Mouse (Mus musculus) left cerebral cortex, adult 2 months (tissue): ENCODE data around the gene Scfd2. TPM values are rescaled to one million over a fixed set of nuclear protein-coding genes. Genes with fewer than 3 reads are reported as not detected.
A peak's percentile ranks its signal among the peaks of the same experiment; 100 is the strongest.

Experiments
- DNase-seq, 2 experiments: peaks; one replicate each; pipeline ENCODE4 v3.0.0; 2021 to 2022; ENCODE audit warnings: low spot score in 2 of 2, mixed read lengths in 1 of 2; ENCODE audit errors: extremely low spot score in 1 of 2
- H3K27ac ChIP-seq: fragments of 200-600 bp; 2 replicates; pipeline ENCODE4 v1.8.1; 2022
- H3K4me3 ChIP-seq: fragments of 200-600 bp; 2 replicates; pipeline ENCODE4 v1.8.1; 2022
- CTCF ChIP-seq: fragments of 200-600 bp; IDR thresholded peaks from 2 replicates; pipeline ENCODE4 v1.8.1; 2022; ENCODE audit warnings: antibody characterized with exemption, mild to moderate bottlenecking, moderate library complexity
- intact Hi-C: fragments of 180-260 bp; cut with DNase I; formaldehyde crosslinking; loops from one replicate; pipeline ENCODE4 v1.15.1; 2025
- total RNA-seq, 2 experiments: library from RNA; stranded (reverse); gene quantifications; 2 replicates each; pipeline ENCODE4 v1.2.3; 2021

Scfd2 gene
- total RNA-seq, 2 experiments from 2014 or later: 28.4 to 30.5 TPM

DNA sequence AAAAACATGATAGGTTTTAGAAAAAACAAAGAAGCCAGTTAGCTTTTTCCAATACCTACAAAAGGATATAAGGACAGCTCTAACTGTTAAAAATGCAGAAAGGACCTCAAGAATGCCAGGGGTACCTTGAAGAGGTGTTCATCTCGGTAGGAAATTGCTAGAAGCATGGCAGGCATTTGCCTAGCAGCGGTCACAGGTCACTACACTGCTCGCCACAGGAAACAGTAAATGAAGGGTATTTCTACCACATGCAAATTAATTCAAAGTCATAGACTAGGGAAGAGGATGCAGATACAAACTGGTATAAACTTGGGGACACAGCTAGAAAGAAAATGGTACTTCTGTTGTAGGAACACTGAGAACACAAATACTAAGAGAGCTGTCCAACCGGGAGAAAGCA lies 180.7 kb downstream of the Scfd2 start:
- intact Hi-C loops: no loop called here

GRCm38 (mm10) chr5:74348079-74348870 lies 183.3 kb downstream of the Scfd2 start:
- no peak for DNase-seq
- TF ChIP-seq CTCF: no peak
- intact Hi-C loops: no loop called here

More for the DNA sequence above, 180.7 kb downstream of the Scfd2 start:
- no peak for DNase-seq
- no peak for TF ChIP-seq CTCF
- H3K4me3 ChIP-seq: no peak overlapping the region
- no peak overlapping the region for H3K27ac ChIP-seq

DNA sequence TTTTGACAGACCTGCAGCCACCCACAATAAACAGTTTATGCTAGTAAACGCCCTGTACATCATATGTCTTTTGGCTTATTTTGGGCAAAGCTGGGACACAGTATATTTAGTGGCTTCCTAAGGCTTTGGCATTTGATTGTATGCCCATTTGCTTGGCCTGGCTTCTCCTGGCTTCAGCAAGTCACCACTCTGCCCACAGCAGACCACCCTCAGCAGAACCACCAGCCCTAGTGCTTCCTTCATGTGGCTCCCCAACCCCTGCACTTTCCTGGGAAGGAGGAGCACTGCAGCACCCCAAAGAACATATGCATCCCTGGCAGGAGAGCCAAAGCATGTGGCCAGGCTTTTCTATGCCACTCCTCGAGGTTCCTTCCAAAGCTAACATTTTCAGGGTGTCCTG lies 188.5 kb downstream of the Scfd2 start:
- peak in 1 of 2 experiments; percentile 25 for DNase-seq
- intact Hi-C loops: no loop called here
- peak overlapping the region; percentile 70; the same call in 1 of the 2 replicates for H3K27ac ChIP-seq
- H3K4me3 ChIP-seq: no peak overlapping the region
- TF ChIP-seq CTCF: no peak

More at GRCm38 (mm10) chr5:74348079-74348870, 183.3 kb downstream of the Scfd2 start:
- Histone ChIP-seq H3K4me3 (no peak overlapping the region), H3K27ac (peak overlapping the region; percentile 50; the same call in 1 of the 2 replicates)

- Histone ChIP-seq H3K4me3 (no peak overlapping the region), H3K27ac (peak overlapping the region; percentile 70)
- no peak for TF ChIP-seq CTCF
- DNase-seq: peak in 1 of 2 experiments; percentile 23
- intact Hi-C loops: no loop called here
These were observed 189.0 kb downstream of the Scfd2 start for GRCm38 (mm10) chr5:74342557-74342956.

DNA sequence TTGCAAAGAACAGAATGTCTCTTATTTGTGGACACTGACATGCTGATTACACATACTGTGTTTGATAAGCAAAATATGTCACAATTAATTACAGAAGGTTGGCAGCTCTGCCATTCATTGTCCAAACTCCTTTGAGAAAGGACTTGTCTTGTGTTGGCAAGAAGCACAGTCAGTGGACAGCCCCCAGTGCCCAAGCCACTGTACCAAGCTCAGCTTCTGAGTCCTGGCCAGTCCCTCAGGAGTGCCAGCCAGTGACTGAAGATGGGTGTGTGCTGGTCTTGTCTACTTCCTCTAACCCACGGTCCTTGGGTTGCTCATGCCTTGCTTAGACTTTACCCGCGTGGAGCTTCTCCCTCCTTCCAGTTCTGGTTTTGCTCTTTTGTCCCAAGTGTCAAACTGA lies 194.1 kb downstream of the Scfd2 start:
- intact Hi-C loops: no loop called here
- no peak overlapping the region for H3K4me3 ChIP-seq
- no peak for TF ChIP-seq CTCF
- DNase-seq: no peak
- no peak overlapping the region for H3K27ac ChIP-seq

GRCm38 (mm10) chr5:74336780-74337179 lies 194.8 kb downstream of the Scfd2 start:
- no peak for DNase-seq
- intact Hi-C loops: no loop called here
- no peak overlapping the region for H3K4me3 ChIP-seq
- no peak overlapping the region for H3K27ac ChIP-seq
- no peak for TF ChIP-seq CTCF

GRCm38 (mm10) chr5:74333258-74333657 lies 198.3 kb downstream of the Scfd2 start:
- TF ChIP-seq CTCF: no peak
- H3K4me3 ChIP-seq: no peak overlapping the region
- H3K27ac ChIP-seq: no peak overlapping the region
- intact Hi-C loops: no loop called here
- no peak for DNase-seq

GRCm38 (mm10) chr5:74326228-74326627 lies 205.3 kb downstream of the Scfd2 start:
- intact Hi-C loops: no loop called here
- no peak for TF ChIP-seq CTCF
- Histone ChIP-seq H3K27ac (no peak overlapping the region), H3K4me3 (no peak overlapping the region)
- no peak for DNase-seq

DNA sequence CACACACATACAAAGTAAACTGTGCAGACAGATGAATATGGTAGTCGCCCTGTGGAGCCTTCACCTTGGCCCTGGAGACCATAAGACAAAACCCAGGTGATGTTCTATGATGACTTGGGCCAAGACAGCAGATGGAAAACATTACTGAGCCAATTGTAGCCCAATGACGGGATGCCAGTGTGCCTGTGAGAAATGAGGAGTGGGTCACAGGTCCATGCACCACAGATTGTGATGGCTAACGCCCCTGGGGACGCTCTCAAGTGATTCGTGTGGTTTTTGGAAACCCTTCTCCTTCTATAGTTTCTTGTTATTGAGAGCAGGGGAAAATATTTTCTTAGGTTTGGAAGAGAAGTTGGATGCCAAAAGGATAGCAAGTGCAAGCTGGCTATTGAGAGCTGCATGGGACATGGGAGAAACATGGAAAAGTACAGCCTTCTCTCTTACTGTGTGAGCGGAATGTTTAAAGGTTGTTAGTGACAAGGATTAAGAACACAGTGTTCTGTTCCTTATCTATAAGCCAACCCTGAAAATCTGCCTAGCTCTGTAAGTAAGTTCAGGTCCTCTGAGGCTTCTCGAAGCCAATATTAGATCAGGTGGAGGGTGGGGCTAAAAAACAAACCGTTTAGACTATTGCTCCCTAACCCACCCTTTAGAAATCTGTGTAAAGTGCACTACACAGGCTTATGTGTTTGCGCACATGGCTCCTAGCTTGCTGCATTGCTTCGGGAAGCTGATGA lies 210.4 kb downstream of the Scfd2 start:
- DNase-seq: no peak
- no peak overlapping the region for H3K27ac ChIP-seq
- TF ChIP-seq CTCF: no peak
- H3K4me3 ChIP-seq: no peak overlapping the region
- intact Hi-C loops: no loop called here

- no peak overlapping the region for H3K4me3 ChIP-seq
- no peak for DNase-seq
- no peak for TF ChIP-seq CTCF
- intact Hi-C loops: loop anchor here (10.0 kb wide), 1 partner anchor 295 kb away; no protein-coding TSS in a partner anchor
- no peak overlapping the region for H3K27ac ChIP-seq
These were observed 212.0 kb downstream of the Scfd2 start for GRCm38 (mm10) chr5:74319551-74319950.

- no peak for DNase-seq
- no peak overlapping the region for H3K4me3 ChIP-seq
- intact Hi-C loops: loop anchor here (10.0 kb wide), 1 partner anchor 298 kb away; no protein-coding TSS in a partner anchor
- TF ChIP-seq CTCF: no peak
- H3K27ac ChIP-seq: no peak overlapping the region
These were observed 214.4 kb downstream of the Scfd2 start for GRCm38 (mm10) chr5:74317174-74317573.

DNA sequence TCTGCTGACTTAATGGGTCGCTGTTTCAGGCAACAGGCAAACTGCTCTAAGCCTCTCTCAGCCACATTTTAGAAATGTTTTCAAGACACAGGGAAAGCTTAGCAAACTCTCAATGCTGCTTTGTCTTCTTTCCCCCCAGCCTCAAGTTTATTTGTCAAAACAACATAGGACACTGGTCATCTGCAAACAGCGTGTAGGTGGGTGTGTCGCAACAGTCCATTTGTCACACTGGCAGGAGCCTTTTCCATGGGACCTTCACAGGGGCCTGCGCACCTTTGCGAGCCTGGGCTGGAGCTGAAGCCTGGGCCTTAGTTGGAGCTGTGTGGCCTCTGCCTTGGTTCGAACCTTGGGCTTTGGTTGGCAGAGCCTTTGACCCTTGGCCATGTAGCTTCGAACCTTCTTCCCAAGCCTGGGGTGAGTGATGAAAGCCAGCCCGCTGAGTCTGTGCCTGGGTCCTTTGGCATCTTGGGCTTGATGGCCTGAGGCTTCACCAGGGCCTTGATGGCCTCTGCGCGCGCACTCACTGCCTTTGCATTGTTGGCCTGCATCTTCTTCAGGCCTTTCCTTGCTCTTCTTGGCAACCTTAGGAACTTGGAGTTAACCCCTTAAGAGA lies 215.1 kb downstream of the Scfd2 start:
- H3K27ac ChIP-seq: no peak overlapping the region
- intact Hi-C loops: loop anchor here (10.0 kb wide), 1 partner anchor 298 kb away; no protein-coding TSS in a partner anchor
- TF ChIP-seq CTCF: no peak
- H3K4me3 ChIP-seq: no peak overlapping the region
- no peak for DNase-seq
